Mouse (Mus musculus): ENCODE measurements at regions not wholly inside any gene's neighbourhood (a gene's known extent, or its start where the extent isn't known, plus 50 kb on each side); places are given as distances from the start of the nearest gene placed in this dataset.

GRCm38 (mm10) chr13:15879576-15879975 lies 132.1 kb upstream of the Inhba start:
- Histone ChIP-seq H3K36me3 (ENCODE audit: insufficient read depth, low read length) (no peaks in the 10 kb centered on the region), H3K4me2 (ENCODE audit: low read length) (no peak overlapping the region), H3K4me3 (replicated peaks; ENCODE audit: low read depth, low read length) (no peak overlapping the region), H3K4me1 (replicated peaks; ENCODE audit: insufficient read depth, low read length) (no peaks in the 10 kb centered on the region), H3K9me3 (replicated peaks; ENCODE audit: low read length) (no peaks in the 10 kb centered on the region), H3K27me3 (ENCODE audit: insufficient read depth, low read length) (no peaks in the 10 kb centered on the region), H3K9ac (ENCODE audit: low read depth, low read length) (no peak overlapping the region), H3K27ac (no peak overlapping the region)
- ATAC-seq (replicated peaks; ENCODE audit: low FRiP score, low read depth) (no peak), DNase-seq (ENCODE audit: low spot score) (peak; percentile 62)
- no peak for TF ChIP-seq CTCF (IDR thresholded peaks at IDR 0.05; ENCODE audit: low read depth)

GRCm38 (mm10) chr13:15890794-15891193 lies 120.9 kb upstream of the Inhba start:
- no peak for TF ChIP-seq CTCF (IDR thresholded peaks at IDR 0.05; ENCODE audit: low read depth)
- no peak overlapping the region for H3K9ac ChIP-seq (ENCODE audit: low read depth, low read length)
- WGBS = 85% methylated on average over 3 of the region's 3 CpGs
- H3K36me3 ChIP-seq (ENCODE audit: insufficient read depth, low read length) = no peaks in the 10 kb centered on the region
- H3K4me3 ChIP-seq (replicated peaks; ENCODE audit: low read depth, low read length) = no peak overlapping the region
- H3K4me1 ChIP-seq (replicated peaks; ENCODE audit: insufficient read depth, low read length) = no peaks in the 10 kb centered on the region
- no peaks in the 10 kb centered on the region for H3K9me3 ChIP-seq (replicated peaks; ENCODE audit: low read length)
- H3K27me3 ChIP-seq (ENCODE audit: insufficient read depth, low read length) = no peaks in the 10 kb centered on the region
- ATAC-seq (replicated peaks; ENCODE audit: low FRiP score, low read depth) = no peak
- DNase-seq (ENCODE audit: low spot score) = no peak
- no peak overlapping the region for H3K4me2 ChIP-seq (ENCODE audit: low read length)
- no peak overlapping the region for H3K27ac ChIP-seq

GRCm38 (mm10) chr13:15891403-15891802 lies 120.2 kb upstream of the Inhba start:
- no peak for ATAC-seq (replicated peaks; ENCODE audit: low FRiP score, low read depth)

GRCm38 (mm10) chr13:15898201-15898600 lies 113.5 kb upstream of the Inhba start:
- 57% methylated on average over 1 of the region's 1 CpGs for WGBS

More at GRCm38 (mm10) chr13:15891403-15891802, 120.2 kb upstream of the Inhba start:
- H3K36me3 ChIP-seq (ENCODE audit: insufficient read depth, low read length) = no peaks in the 10 kb centered on the region
- H3K9me3 ChIP-seq (replicated peaks; ENCODE audit: low read length) = no peaks in the 10 kb centered on the region
- no peak overlapping the region for H3K27ac ChIP-seq
- no peaks in the 10 kb centered on the region for H3K4me1 ChIP-seq (replicated peaks; ENCODE audit: insufficient read depth, low read length)
- no peak for TF ChIP-seq CTCF (IDR thresholded peaks at IDR 0.05; ENCODE audit: low read depth)
- H3K4me3 ChIP-seq (replicated peaks; ENCODE audit: low read depth, low read length) = no peak overlapping the region
- H3K27me3 ChIP-seq (ENCODE audit: insufficient read depth, low read length) = no peaks in the 10 kb centered on the region
- no peak overlapping the region for H3K4me2 ChIP-seq (ENCODE audit: low read length)
- no peak overlapping the region for H3K9ac ChIP-seq (ENCODE audit: low read depth, low read length)
- no peak for DNase-seq (ENCODE audit: low spot score)

GRCm38 (mm10) chr13:15901710-15902675 lies 109.7 kb upstream of the Inhba start:
- H3K4me1 ChIP-seq (replicated peaks; ENCODE audit: insufficient read depth, low read length) = no peaks in the 10 kb centered on the region
- ATAC-seq (replicated peaks; ENCODE audit: low FRiP score, low read depth) (no peak), DNase-seq (ENCODE audit: low spot score) (no peak)
- no peaks in the 10 kb centered on the region for H3K9me3 ChIP-seq (replicated peaks; ENCODE audit: low read length)
- no peaks in the 10 kb centered on the region for H3K36me3 ChIP-seq (ENCODE audit: insufficient read depth, low read length)
- 36% methylated on average over 7 of the region's 7 CpGs for WGBS
- no peaks in the 10 kb centered on the region for H3K27me3 ChIP-seq (ENCODE audit: insufficient read depth, low read length)
- no peak overlapping the region for H3K27ac ChIP-seq
- no peak overlapping the region for H3K9ac ChIP-seq (ENCODE audit: low read depth, low read length)
- no peak overlapping the region for H3K4me2 ChIP-seq (ENCODE audit: low read length)
- TF ChIP-seq CTCF (IDR thresholded peaks at IDR 0.05; ENCODE audit: low read depth) = no peak
- H3K4me3 ChIP-seq (replicated peaks; ENCODE audit: low read depth, low read length) = no peak overlapping the region

More at GRCm38 (mm10) chr13:15898201-15898600, 113.5 kb upstream of the Inhba start:
- no peak for TF ChIP-seq CTCF (IDR thresholded peaks at IDR 0.05; ENCODE audit: low read depth)
- H3K27me3 ChIP-seq (ENCODE audit: insufficient read depth, low read length) = no peaks in the 10 kb centered on the region
- H3K9ac ChIP-seq (ENCODE audit: low read depth, low read length) = no peak overlapping the region
- H3K4me3 ChIP-seq (replicated peaks; ENCODE audit: low read depth, low read length) = no peak overlapping the region
- H3K9me3 ChIP-seq (replicated peaks; ENCODE audit: low read length) = no peaks in the 10 kb centered on the region
- no peaks in the 10 kb centered on the region for H3K4me1 ChIP-seq (replicated peaks; ENCODE audit: insufficient read depth, low read length)
- no peak for ATAC-seq (replicated peaks; ENCODE audit: low FRiP score, low read depth)
- no peaks in the 10 kb centered on the region for H3K36me3 ChIP-seq (ENCODE audit: insufficient read depth, low read length)
- H3K4me2 ChIP-seq (ENCODE audit: low read length) = no peak overlapping the region
- no peak for DNase-seq (ENCODE audit: low spot score)
- no peak overlapping the region for H3K27ac ChIP-seq

GRCm38 (mm10) chr13:15907806-15908205 lies 103.8 kb upstream of the Inhba start:
- H3K27me3 ChIP-seq (ENCODE audit: insufficient read depth, low read length) = no peaks in the 10 kb centered on the region
- TF ChIP-seq CTCF (IDR thresholded peaks at IDR 0.05; ENCODE audit: low read depth) = no peak
- H3K36me3 ChIP-seq (ENCODE audit: insufficient read depth, low read length) = no peaks in the 10 kb centered on the region
- H3K9ac ChIP-seq (ENCODE audit: low read depth, low read length) = no peak overlapping the region
- 70% methylated on average over 1 of the region's 1 CpGs for WGBS
- H3K9me3 ChIP-seq (replicated peaks; ENCODE audit: low read length) = no peaks in the 10 kb centered on the region
- no peak for DNase-seq (ENCODE audit: low spot score)
- H3K27ac ChIP-seq = no peak overlapping the region
- no peaks in the 10 kb centered on the region for H3K4me1 ChIP-seq (replicated peaks; ENCODE audit: insufficient read depth, low read length)
- ATAC-seq (replicated peaks; ENCODE audit: low FRiP score, low read depth) = no peak
- no peak overlapping the region for H3K4me3 ChIP-seq (replicated peaks; ENCODE audit: low read depth, low read length)
- no peak overlapping the region for H3K4me2 ChIP-seq (ENCODE audit: low read length)

All from kidney, postnatal 0 days (tissue).